Mouse (Mus musculus) midbrain, embryonic 12.5 days (tissue): ENCODE measurements around the gene Immp2l. TPM values are rescaled to one million over a fixed set of nuclear protein-coding genes. Genes with fewer than 3 reads are reported as not detected.
A peak's percentile ranks its signal among the peaks of the same experiment; 100 is the strongest.

Experiments
- ATAC-seq: fragments of 200-750 bp; cut with Nextera tagmentation; 2 replicates; pipeline ENCODE4 v1.8.0; 2017; ENCODE audit warnings: low read depth, moderate TSS enrichment, moderate library complexity; ENCODE audit not compliant: low FRiP score
- H3K27ac ChIP-seq: fragments of 300-500 bp; sonication (generic); replicated peaks from 2 replicates; pipeline ENCODE4 v1.5.1; 2016; ENCODE audit warnings: mild to moderate bottlenecking
- H3K27me3 ChIP-seq: fragments of 300-500 bp; sonication (generic); 2 replicates; pipeline ENCODE4 v1.6.1; 2016; ENCODE audit warnings: mild to moderate bottlenecking
- H3K36me3 ChIP-seq: fragments of 300-500 bp; sonication (generic); 2 replicates; pipeline ENCODE4 v1.6.1; 2016
- H3K4me1 ChIP-seq: fragments of 300-500 bp; sonication (generic); 2 replicates; pipeline ENCODE4 v1.6.1; 2016
- H3K4me2 ChIP-seq: fragments of 300-500 bp; sonication (generic); replicated peaks from 2 replicates; pipeline ENCODE4 v1.6.1; 2016; ENCODE audit warnings: mild to moderate bottlenecking, moderate library complexity
- H3K4me3 ChIP-seq: fragments of 300-500 bp; sonication (generic); 2 replicates; pipeline ENCODE4 v1.5.1; 2016; ENCODE audit warnings: mild to moderate bottlenecking
- H3K9ac ChIP-seq: fragments of 300-500 bp; sonication (generic); replicated peaks from 2 replicates; pipeline ENCODE4 v1.6.1; 2016; ENCODE audit warnings: mild to moderate bottlenecking, moderate library complexity
- H3K9me3 ChIP-seq: fragments of 300-500 bp; sonication (generic); 2 replicates; pipeline ENCODE4 v1.6.1; 2016; ENCODE audit warnings: mild to moderate bottlenecking
- WGBS: fragments of 180-500 bp; shearing (Covaris S2); methylation state at CpG from one replicate; pipeline ENCODE4 v1.1.7; 2016; 5-methylcytosine and 5-hydroxymethylcytosine counted together
- polyA plus RNA-seq: library from polyadenylated mRNA; unstranded; fragments of >200 nt; fragmentation: Nextera tagmentation; extraction: Ambion mirVana; gene quantifications from 2 replicates; pipeline ENCODE4 v1.2.1, GENCODE M21; 2016

Immp2l gene
- polyA plus RNA-seq, 1 experiment from 2014 or later: 10.7 TPM

DNA sequence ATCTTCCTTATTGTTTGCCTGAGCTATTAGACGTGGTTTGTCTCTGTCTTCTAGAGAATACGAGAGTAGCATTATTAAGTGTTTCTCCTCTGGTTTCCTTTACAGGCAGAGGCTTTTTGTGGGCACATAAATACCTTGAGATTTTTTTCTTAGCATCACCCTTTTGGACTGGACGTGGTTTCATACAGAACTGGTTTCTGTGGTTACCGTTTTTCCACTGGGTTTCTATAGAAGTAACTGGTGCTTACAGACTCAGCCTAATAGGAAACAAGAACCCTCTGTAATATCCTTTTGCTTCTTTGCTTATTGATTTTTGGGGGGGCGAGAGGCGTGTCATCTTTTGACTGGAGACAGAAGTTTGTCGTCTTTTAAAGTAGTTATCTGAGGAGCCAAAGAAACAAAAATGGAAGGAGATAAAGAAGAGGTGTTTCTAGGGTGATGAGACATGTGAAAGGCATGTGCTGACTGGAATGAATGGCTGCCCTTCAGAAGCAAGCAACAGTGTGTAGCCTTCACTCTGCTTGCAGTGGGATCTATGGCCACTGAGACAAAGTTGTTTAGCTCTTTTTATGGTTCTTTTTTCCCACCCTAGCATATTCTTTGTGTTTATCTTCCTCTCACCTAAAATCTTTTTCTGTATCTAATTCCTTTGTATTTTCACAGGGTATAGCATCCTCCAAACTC lies 307.2 kb downstream of the Immp2l start:
- Histone ChIP-seq H3K9me3 (no peaks in the 10 kb centered on the region), H3K4me1 (no peaks in the 10 kb centered on the region), H3K4me2 (no peak overlapping the region), H3K27me3 (no peaks in the 10 kb centered on the region), H3K27ac (no peak overlapping the region), H3K4me3 (no peak overlapping the region), H3K9ac (no peak overlapping the region), H3K36me3 (no peaks in the 10 kb centered on the region)
- WGBS: 74% methylated on average over 7 of the region's 7 CpGs
- ATAC-seq: no peak

DNA sequence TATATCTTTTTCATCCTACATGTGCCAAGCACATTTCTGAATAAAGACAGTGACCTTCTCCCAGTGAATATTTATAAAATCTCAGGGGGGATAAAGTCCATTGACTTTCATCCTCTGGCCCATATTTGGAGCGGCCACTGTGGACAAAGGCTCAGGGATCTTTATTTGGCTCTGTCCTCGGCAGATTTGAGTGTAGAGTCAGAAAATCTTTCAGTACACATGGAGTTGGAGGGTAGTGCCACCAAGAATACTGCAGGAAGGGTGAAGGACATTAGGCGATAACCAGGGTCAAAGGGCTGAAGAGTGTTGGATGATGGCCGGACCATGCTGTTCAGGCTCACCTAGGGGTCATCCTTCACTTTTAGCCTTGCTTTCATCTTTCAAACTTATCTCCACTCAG lies 321.7 kb downstream of the Immp2l start:
- no peak overlapping the region for H3K4me2 ChIP-seq
- no peaks in the 10 kb centered on the region for H3K36me3 ChIP-seq
- H3K4me1 ChIP-seq: no peaks in the 10 kb centered on the region
- H3K9me3 ChIP-seq: no peaks in the 10 kb centered on the region
- no peak overlapping the region for H3K9ac ChIP-seq
- no peak overlapping the region for H3K4me3 ChIP-seq
- WGBS: 81% methylated on average over 4 of the region's 4 CpGs
- H3K27me3 ChIP-seq: no peaks in the 10 kb centered on the region
- no peak overlapping the region for H3K27ac ChIP-seq
- no peak for ATAC-seq

DNA sequence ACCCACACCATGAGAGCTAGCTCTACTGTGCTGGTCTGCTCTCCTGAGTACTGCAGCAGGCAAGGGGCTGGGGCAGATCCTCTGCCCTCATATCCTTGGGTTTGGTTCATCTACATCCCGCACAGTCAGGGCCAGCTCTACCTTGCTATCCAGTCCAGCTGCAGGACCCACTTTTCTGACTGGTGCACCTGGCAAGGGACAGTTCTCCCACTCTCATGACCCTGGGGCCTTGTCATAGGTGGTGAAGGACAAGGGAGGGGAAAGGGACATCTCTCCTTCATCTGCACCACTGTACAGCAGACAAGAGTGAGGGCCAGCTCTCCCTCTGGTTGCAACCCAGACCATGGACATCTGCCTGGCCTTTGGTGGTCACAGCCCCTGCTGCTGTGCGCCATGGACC lies 323.6 kb downstream of the Immp2l start:
- H3K4me1 ChIP-seq: no peaks in the 10 kb centered on the region
- ATAC-seq: 0 out of 2 replicates have a peak, but pooled peaks have one; percentile 21
- H3K27ac ChIP-seq: no peak overlapping the region
- no peaks in the 10 kb centered on the region for H3K27me3 ChIP-seq
- no peak overlapping the region for H3K9ac ChIP-seq
- WGBS: 91% methylated on average over 2 of the region's 2 CpGs
- H3K9me3 ChIP-seq: no peaks in the 10 kb centered on the region
- H3K4me3 ChIP-seq: no peak overlapping the region
- no peaks in the 10 kb centered on the region for H3K36me3 ChIP-seq
- no peak overlapping the region for H3K4me2 ChIP-seq

DNA sequence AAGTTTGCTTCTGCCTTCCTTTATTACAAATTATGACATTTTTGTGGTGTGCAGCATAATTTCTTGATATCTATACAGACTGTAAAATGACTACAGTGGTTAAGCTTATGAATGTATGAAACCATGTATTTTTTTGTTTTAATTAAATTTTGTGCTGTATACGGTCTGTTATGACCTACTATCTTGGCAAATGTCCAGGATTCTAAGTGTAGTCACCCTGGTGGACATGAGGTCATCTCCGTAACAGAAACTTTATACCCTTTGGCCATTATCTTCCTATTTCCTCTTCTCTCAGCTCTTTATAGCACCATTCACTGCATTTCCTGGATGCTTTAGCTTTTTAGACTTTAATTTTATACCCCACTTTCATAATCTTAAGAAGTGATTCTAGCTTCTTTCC lies 325.5 kb downstream of the Immp2l start:
- H3K27me3 ChIP-seq: no peaks in the 10 kb centered on the region
- H3K36me3 ChIP-seq: no peaks in the 10 kb centered on the region
- no peaks in the 10 kb centered on the region for H3K9me3 ChIP-seq
- no peak overlapping the region for H3K27ac ChIP-seq
- H3K9ac ChIP-seq: no peak overlapping the region
- H3K4me3 ChIP-seq: no peak overlapping the region
- H3K4me2 ChIP-seq: no peak overlapping the region
- H3K4me1 ChIP-seq: no peaks in the 10 kb centered on the region
- 96% methylated on average over 2 of the region's 2 CpGs for WGBS
- ATAC-seq: no peak

DNA sequence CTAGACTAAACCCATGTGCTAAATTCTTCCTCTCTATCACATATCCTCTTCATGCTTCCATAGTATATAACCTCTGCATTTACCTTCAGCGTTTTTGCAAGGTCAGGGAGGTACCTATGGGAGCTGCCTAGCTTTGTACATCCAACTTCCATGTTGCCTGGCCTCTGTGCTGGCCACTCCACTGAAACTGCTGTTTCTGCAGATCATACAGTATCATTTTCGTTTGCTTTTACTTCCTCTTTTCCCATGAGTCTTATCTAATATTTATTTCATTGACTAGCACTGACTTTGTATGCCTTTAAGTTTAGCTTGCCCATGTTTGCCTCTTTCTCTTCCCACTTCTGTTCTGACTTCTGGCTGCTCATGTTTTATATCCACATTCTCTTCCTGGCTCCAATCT lies 325.9 kb downstream of the Immp2l start:
- WGBS: 81% methylated on average over 2 of the region's 2 CpGs
- H3K27ac ChIP-seq: no peak overlapping the region

DNA sequence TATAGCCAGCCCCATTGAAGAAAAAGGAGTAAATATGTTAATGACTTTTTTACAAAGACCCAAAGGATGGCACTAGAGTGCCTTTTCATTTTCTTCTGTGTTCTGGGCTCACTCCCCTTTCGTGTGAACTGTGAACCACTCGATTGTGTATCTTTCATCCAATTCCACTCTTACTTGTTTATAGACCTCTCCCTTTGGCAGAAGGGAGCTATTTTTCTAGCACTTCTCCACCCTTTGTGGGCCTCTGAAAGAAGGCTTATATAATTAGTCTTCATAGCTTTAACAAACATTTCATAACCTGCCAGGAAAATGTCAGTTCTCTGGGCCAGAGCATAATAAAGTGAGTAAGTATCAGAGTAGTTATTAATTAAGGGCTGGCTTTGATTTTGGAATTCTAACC lies 327.4 kb downstream of the Immp2l start:
- Histone ChIP-seq H3K9ac (no peak overlapping the region), H3K4me3 (no peak overlapping the region), H3K4me2 (no peak overlapping the region), H3K9me3 (no peaks in the 10 kb centered on the region), H3K27ac (no peak overlapping the region), H3K36me3 (no peaks in the 10 kb centered on the region), H3K27me3 (no peaks in the 10 kb centered on the region), H3K4me1 (no peaks in the 10 kb centered on the region)
- WGBS: 69% methylated on average over 2 of the region's 2 CpGs
- no peak for ATAC-seq

More for the DNA sequence above, 325.9 kb downstream of the Immp2l start:
- no peak for ATAC-seq
- no peaks in the 10 kb centered on the region for H3K36me3 ChIP-seq
- H3K9ac ChIP-seq: no peak overlapping the region
- no peaks in the 10 kb centered on the region for H3K9me3 ChIP-seq
- no peaks in the 10 kb centered on the region for H3K27me3 ChIP-seq
- no peaks in the 10 kb centered on the region for H3K4me1 ChIP-seq
- no peak overlapping the region for H3K4me2 ChIP-seq
- no peak overlapping the region for H3K4me3 ChIP-seq

DNA sequence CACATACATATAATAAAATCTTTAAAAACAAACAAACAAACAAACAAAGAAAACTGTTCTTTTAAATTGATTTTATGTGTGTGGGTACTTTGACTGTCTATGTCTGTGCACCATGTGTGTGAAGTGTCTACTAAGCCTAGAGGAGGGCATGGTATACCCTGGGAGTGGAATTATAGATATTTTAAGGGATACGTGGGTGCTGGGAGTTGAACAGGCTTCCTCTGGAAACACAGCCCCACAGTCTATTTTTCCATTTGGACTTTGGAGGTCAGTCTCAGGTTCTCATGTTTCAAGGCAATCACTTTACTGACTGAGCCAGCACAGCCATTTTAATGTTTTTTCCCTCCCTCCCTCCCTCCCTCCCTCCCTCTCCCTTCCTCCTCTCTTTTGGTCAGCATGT lies 331.0 kb downstream of the Immp2l start:
- Histone ChIP-seq H3K4me1 (no peaks in the 10 kb centered on the region), H3K36me3 (no peaks in the 10 kb centered on the region), H3K4me2 (no peak overlapping the region), H3K4me3 (no peak overlapping the region), H3K27me3 (no peaks in the 10 kb centered on the region), H3K27ac (no peak overlapping the region), H3K9me3 (no peaks in the 10 kb centered on the region), H3K9ac (no peak overlapping the region)
- ATAC-seq: no peak
- WGBS: 86% methylated on average over 1 of the region's 1 CpGs

DNA sequence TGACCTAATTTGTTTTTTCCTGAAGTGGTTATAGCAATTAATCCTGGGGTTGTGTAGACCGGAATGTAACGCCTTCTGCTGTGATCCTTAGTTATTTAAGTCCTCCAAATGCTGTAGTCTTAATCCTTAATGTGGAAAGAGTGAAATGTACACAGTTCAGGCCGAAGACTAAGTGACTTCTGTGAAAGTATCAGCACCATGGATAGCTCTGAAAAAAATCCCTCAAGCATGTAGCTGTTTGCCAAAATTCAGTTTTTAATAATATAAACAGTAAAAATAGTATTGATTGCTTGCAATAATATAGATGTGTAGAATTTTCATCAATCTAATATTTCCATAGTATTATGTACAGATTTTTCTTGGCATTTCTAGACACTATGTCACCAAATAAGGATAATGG lies 332.1 kb downstream of the Immp2l start:
- Histone ChIP-seq H3K27ac (no peak overlapping the region), H3K4me2 (no peak overlapping the region), H3K4me3 (no peak overlapping the region), H3K9ac (no peak overlapping the region), H3K36me3 (no peaks in the 10 kb centered on the region), H3K27me3 (no peaks in the 10 kb centered on the region), H3K9me3 (no peaks in the 10 kb centered on the region), H3K4me1 (no peaks in the 10 kb centered on the region)
- no peak for ATAC-seq
- WGBS: 69% methylated on average over 3 of the region's 3 CpGs

DNA sequence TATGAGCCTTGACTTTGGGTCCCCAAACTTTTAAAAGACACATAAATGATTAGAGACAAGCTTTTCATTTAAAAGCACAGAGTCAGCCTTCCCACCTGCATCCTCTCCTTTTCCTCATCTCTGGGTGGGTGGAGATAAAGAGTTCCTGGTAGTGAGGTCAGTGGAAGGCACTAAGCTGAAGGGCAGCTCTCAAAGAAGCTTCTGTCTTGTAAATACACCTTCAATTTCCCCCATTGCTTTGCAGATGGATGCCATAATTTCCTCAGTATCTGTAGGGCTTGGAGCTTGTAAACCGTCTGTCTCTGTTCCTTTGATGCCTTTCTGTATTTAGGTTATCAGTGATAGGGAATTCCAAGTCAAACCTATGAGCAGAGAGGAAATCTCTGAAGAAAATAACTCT lies 362.8 kb downstream of the Immp2l start:
- no peak overlapping the region for H3K27ac ChIP-seq
- 81% methylated on average over 1 of the region's 1 CpGs for WGBS
- no peak for ATAC-seq

DNA sequence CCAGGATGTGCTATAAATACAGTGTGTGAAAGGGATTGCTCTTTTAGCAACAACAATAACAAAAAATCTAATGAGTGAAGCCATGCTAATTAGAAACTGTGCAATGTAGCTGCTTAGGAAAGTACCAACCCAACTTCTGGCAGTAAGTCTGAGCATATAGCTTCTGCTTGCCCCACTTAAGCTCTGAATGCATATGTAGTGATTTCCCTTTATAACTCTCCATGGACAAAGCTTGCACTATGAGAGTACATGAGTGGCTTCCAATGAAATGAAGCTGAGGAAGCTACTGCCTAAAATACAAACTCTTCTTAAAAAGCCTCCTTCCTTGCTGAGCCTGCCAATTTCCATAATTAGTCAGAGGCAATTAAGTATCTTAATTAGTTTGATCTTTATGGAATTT lies 370.3 kb downstream of the Immp2l start:
- H3K9ac ChIP-seq: no peak overlapping the region
- ATAC-seq: no peak
- H3K4me3 ChIP-seq: no peak overlapping the region
- no peaks in the 10 kb centered on the region for H3K36me3 ChIP-seq
- H3K4me2 ChIP-seq: no peak overlapping the region
- no peaks in the 10 kb centered on the region for H3K9me3 ChIP-seq
- no peaks in the 10 kb centered on the region for H3K27me3 ChIP-seq
- no peak overlapping the region for H3K27ac ChIP-seq
- no peaks in the 10 kb centered on the region for H3K4me1 ChIP-seq

More for the DNA sequence above, 362.8 kb downstream of the Immp2l start:
- H3K36me3 ChIP-seq: no peaks in the 10 kb centered on the region
- H3K4me1 ChIP-seq: no peaks in the 10 kb centered on the region
- no peak overlapping the region for H3K4me3 ChIP-seq
- no peak overlapping the region for H3K9ac ChIP-seq
- H3K27me3 ChIP-seq: no peaks in the 10 kb centered on the region
- no peak overlapping the region for H3K4me2 ChIP-seq
- H3K9me3 ChIP-seq: no peaks in the 10 kb centered on the region

DNA sequence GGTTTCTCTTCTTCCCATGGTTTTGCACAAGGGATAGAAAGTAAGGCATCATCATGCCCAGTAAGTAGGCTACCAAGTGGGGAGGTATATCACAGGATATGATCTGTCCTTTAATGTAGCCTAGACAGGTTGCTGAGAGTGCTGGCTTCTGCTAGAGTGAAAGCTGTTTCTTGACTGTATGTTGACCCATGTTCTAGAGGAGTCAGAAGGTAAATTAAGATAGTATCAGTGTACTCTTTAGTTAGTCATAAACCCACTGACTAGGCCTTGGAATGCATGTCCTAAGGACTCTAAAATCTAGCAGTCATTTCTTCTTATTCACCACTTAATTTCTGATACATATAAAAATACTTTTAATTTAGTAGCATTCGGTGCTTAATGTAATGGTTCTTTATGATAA lies 377.2 kb downstream of the Immp2l start:
- 90% methylated on average over 1 of the region's 1 CpGs for WGBS
- H3K9ac ChIP-seq: no peak overlapping the region
- ATAC-seq: no peak
- no peaks in the 10 kb centered on the region for H3K36me3 ChIP-seq
- no peaks in the 10 kb centered on the region for H3K4me1 ChIP-seq
- no peak overlapping the region for H3K27ac ChIP-seq
- no peak overlapping the region for H3K4me2 ChIP-seq
- no peaks in the 10 kb centered on the region for H3K27me3 ChIP-seq
- no peaks in the 10 kb centered on the region for H3K9me3 ChIP-seq
- no peak overlapping the region for H3K4me3 ChIP-seq

DNA sequence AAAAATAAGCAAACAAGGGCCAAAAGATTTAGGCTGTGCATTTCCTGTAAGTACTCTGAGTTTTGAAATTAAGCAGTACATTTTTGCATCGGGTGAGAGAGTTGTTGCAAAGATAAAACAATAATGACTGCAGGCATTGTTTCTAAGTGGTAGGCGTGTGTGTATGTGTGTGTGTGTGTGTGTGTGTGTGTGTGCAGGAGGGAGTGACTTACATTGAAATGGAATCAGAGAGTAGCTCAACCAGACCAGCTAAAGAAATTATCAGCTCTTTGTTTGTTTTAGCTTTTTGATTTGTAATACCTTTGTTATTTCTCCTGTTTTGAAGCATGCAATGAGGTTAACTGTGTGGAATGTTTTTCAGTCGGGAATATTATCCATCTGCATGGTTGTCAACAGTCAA lies 378.0 kb downstream of the Immp2l start:
- H3K9ac ChIP-seq: no peak overlapping the region
- no peaks in the 10 kb centered on the region for H3K4me1 ChIP-seq
- H3K9me3 ChIP-seq: no peaks in the 10 kb centered on the region
- H3K27me3 ChIP-seq: no peaks in the 10 kb centered on the region
- H3K36me3 ChIP-seq: no peaks in the 10 kb centered on the region
- no peak for ATAC-seq
- 82% methylated on average over 3 of the region's 3 CpGs for WGBS
- no peak overlapping the region for H3K4me2 ChIP-seq
- H3K27ac ChIP-seq: no peak overlapping the region
- H3K4me3 ChIP-seq: no peak overlapping the region

DNA sequence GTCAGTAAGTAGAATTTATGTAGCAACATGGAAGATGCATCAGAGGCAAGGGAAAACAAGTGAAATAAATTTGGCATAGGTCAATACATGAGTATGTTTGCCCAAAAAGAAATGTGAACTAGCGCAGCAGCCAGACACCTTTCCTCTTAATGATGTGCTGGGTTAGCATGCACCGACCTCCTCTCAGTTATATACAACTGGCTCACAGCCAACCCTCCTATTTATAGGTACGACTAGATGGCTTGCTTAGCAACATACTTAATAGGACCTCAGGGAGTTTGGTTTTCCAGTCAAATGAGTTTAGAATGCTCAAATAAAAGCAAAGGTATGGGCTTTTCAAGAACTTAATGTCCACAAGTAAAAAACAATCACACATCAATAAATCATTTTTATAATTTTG lies 385.5 kb downstream of the Immp2l start:
- no peak for ATAC-seq

More for the DNA sequence above, 385.5 kb downstream of the Immp2l start:
- Histone ChIP-seq H3K36me3 (no peaks in the 10 kb centered on the region), H3K4me2 (no peak overlapping the region), H3K4me1 (no peaks in the 10 kb centered on the region), H3K27me3 (no peaks in the 10 kb centered on the region), H3K27ac (no peak overlapping the region), H3K9me3 (no peaks in the 10 kb centered on the region), H3K9ac (no peak overlapping the region), H3K4me3 (no peak overlapping the region)
- WGBS: 85% methylated on average over 3 of the region's 3 CpGs
